Mouse (Mus musculus) limb, embryonic 10.5 days (tissue): ENCODE data around the gene Dio3. TPM values are rescaled to one million over a fixed set of nuclear protein-coding genes. Genes with fewer than 3 reads are reported as not detected.

Experiments
- DNase-seq: peaks from one replicate; pipeline ENCODE4 v3.0.0-alpha.2; 2017; ENCODE audit warnings: low spot score
- H3K27ac ChIP-seq: fragments of 300-500 bp; sonication (generic); 2 replicates; pipeline ENCODE4 v1.5.1; 2016; ENCODE audit warnings: mild to moderate bottlenecking
- H3K27me3 ChIP-seq: fragments of 300-500 bp; sonication (generic); 2 replicates; pipeline ENCODE4 v1.6.1; 2016; ENCODE audit warnings: low read depth, mild to moderate bottlenecking; ENCODE audit not compliant: poor library complexity, severe bottlenecking
- H3K36me3 ChIP-seq: fragments of 300-500 bp; sonication (generic); 2 replicates; pipeline ENCODE4 v1.6.1; 2016; ENCODE audit warnings: mild to moderate bottlenecking, moderate library complexity
- H3K4me1 ChIP-seq: fragments of 300-500 bp; sonication (generic); 2 replicates; pipeline ENCODE4 v1.6.1; 2016
- H3K4me3 ChIP-seq: fragments of 300-500 bp; sonication (generic); 2 replicates; pipeline ENCODE4 v1.5.1; 2016; ENCODE audit warnings: mild to moderate bottlenecking, moderate library complexity
- H3K9me3 ChIP-seq: fragments of 300-500 bp; sonication (generic); replicated peaks from 2 replicates; pipeline ENCODE4 v1.6.1; 2016; ENCODE audit warnings: mild to moderate bottlenecking
- WGBS: fragments of 180-500 bp; shearing (Covaris S2); methylation state at CpG from one replicate; pipeline ENCODE4 v1.1.7; 2016; 5-methylcytosine and 5-hydroxymethylcytosine counted together
- polyA plus RNA-seq: library from polyadenylated mRNA; unstranded; fragments of >200 nt; fragmentation: Nextera tagmentation; extraction: Ambion mirVana; gene quantifications from 2 replicates; pipeline ENCODE4 v1.2.1, GENCODE M21; 2016

The Dio3 gene
- 0.58 and 0.74 TPM in 2 replicates for polyA plus RNA-seq

GRCm38 (mm10) chr12:110278853-110279252 lies at the start of gene Dio3:
Gene Dio3, plus strand, starts transcription at chr12:110279068.
- H3K36me3 ChIP-seq = no peaks in the 10 kb centered on the region
- no peaks in the 10 kb centered on the region for H3K9me3 ChIP-seq
- peaks cover 47% of the 10 kb centered on the region for H3K4me1 ChIP-seq
- H3K27ac ChIP-seq = peak within 1 kb of the TSS; percentile 56; the same call in 1 of the 2 replicates
- DNase-seq = peak; percentile 79
- H3K27me3 ChIP-seq = peaks cover 100% of the 10 kb centered on the region
- H3K4me3 ChIP-seq = peak within 1 kb of the TSS; percentile 49
- under 1% methylated on average over 32 of the region's 34 CpGs for WGBS

- H3K27me3 ChIP-seq = peaks cover 84% of the 10 kb centered on the region
- H3K4me3 ChIP-seq = no peak overlapping the region
- 86% methylated on average over 7 of the region's 7 CpGs for WGBS
Measured at GRCm38 (mm10) chr12:110230296-110230695, 48.6 kb upstream of the Dio3 start.

GRCm38 (mm10) chr12:110230767-110231166 lies 48.1 kb upstream of the Dio3 start:
- WGBS = 81% methylated on average over 8 of the region's 8 CpGs
- Histone ChIP-seq H3K27me3 (peaks cover 88% of the 10 kb centered on the region), H3K4me3 (no peak overlapping the region), H3K4me1 (peaks cover 14% of the 10 kb centered on the region), H3K27ac (no peak overlapping the region), H3K9me3 (no peaks in the 10 kb centered on the region), H3K36me3 (no peaks in the 10 kb centered on the region)
- DNase-seq = no peak

More at GRCm38 (mm10) chr12:110230296-110230695, 48.6 kb upstream of the Dio3 start:
- Histone ChIP-seq H3K36me3 (no peaks in the 10 kb centered on the region), H3K9me3 (no peaks in the 10 kb centered on the region), H3K27ac (no peak overlapping the region), H3K4me1 (peaks cover 14% of the 10 kb centered on the region)
- no peak for DNase-seq

GRCm38 (mm10) chr12:110231709-110232600 lies 46.9 kb upstream of the Dio3 start:
- Histone ChIP-seq H3K4me1 (peaks cover 14% of the 10 kb centered on the region), H3K27ac (no peak overlapping the region), H3K27me3 (peaks cover 90% of the 10 kb centered on the region), H3K36me3 (no peaks in the 10 kb centered on the region), H3K9me3 (no peaks in the 10 kb centered on the region), H3K4me3 (no peak overlapping the region)
- WGBS = 73% methylated on average over 13 of the region's 13 CpGs
- DNase-seq = no peak

GRCm38 (mm10) chr12:110235908-110236307 lies 43.0 kb upstream of the Dio3 start:
- DNase-seq = no peak
- no peak overlapping the region for H3K27ac ChIP-seq
- WGBS = 96% methylated on average over 4 of the region's 4 CpGs
- no peak overlapping the region for H3K4me3 ChIP-seq
- H3K9me3 ChIP-seq = no peaks in the 10 kb centered on the region
- H3K4me1 ChIP-seq = peaks cover 14% of the 10 kb centered on the region
- H3K36me3 ChIP-seq = no peaks in the 10 kb centered on the region
- peaks cover 70% of the 10 kb centered on the region for H3K27me3 ChIP-seq

- peaks cover 70% of the 10 kb centered on the region for H3K27me3 ChIP-seq
- no peak for DNase-seq
- H3K4me3 ChIP-seq = no peak overlapping the region
- peaks cover 13% of the 10 kb centered on the region for H3K4me1 ChIP-seq
- H3K36me3 ChIP-seq = no peaks in the 10 kb centered on the region
- no peak overlapping the region for H3K27ac ChIP-seq
- WGBS = 91% methylated on average over 7 of the region's 7 CpGs
- H3K9me3 ChIP-seq = no peaks in the 10 kb centered on the region
Measured at GRCm38 (mm10) chr12:110237046-110237445, 41.8 kb upstream of the Dio3 start.

- H3K4me1 ChIP-seq = peaks cover 5% of the 10 kb centered on the region; the same call in 1 of the 2 replicates
- WGBS = 86% methylated on average over 5 of the region's 5 CpGs
- no peak for DNase-seq
- peaks cover 66% of the 10 kb centered on the region for H3K27me3 ChIP-seq
- no peaks in the 10 kb centered on the region for H3K9me3 ChIP-seq
- H3K27ac ChIP-seq = no peak overlapping the region
- H3K4me3 ChIP-seq = no peak overlapping the region
- no peaks in the 10 kb centered on the region for H3K36me3 ChIP-seq
Measured at GRCm38 (mm10) chr12:110239358-110239757, 39.5 kb upstream of the Dio3 start.

- no peak for DNase-seq
- 88% methylated on average over 6 of the region's 6 CpGs for WGBS
Measured at GRCm38 (mm10) chr12:110244581-110244980, 34.3 kb upstream of the Dio3 start.

GRCm38 (mm10) chr12:110245461-110245860 lies 33.4 kb upstream of the Dio3 start:
- Histone ChIP-seq H3K27ac (no peak overlapping the region), H3K36me3 (no peaks in the 10 kb centered on the region), H3K9me3 (no peaks in the 10 kb centered on the region), H3K27me3 (peaks cover 57% of the 10 kb centered on the region), H3K4me1 (peaks cover 5% of the 10 kb centered on the region; the same call in 1 of the 2 replicates), H3K4me3 (no peak overlapping the region)
- no peak for DNase-seq
- 97% methylated on average over 4 of the region's 4 CpGs for WGBS

More at GRCm38 (mm10) chr12:110244581-110244980, 34.3 kb upstream of the Dio3 start:
- Histone ChIP-seq H3K4me3 (no peak overlapping the region), H3K27ac (no peak overlapping the region), H3K9me3 (no peaks in the 10 kb centered on the region), H3K27me3 (peaks cover 49% of the 10 kb centered on the region), H3K4me1 (peaks cover 5% of the 10 kb centered on the region; the same call in 1 of the 2 replicates), H3K36me3 (no peaks in the 10 kb centered on the region)

- H3K4me1 ChIP-seq = peaks cover 35% of the 10 kb centered on the region
- no peaks in the 10 kb centered on the region for H3K36me3 ChIP-seq
- H3K9me3 ChIP-seq = no peaks in the 10 kb centered on the region
- DNase-seq = no peak
- 23% methylated on average over 10 of the region's 10 CpGs for WGBS
- H3K4me3 ChIP-seq = no peak overlapping the region
- H3K27ac ChIP-seq = no peak overlapping the region
- peaks cover 86% of the 10 kb centered on the region for H3K27me3 ChIP-seq
Measured at GRCm38 (mm10) chr12:110252163-110252575, 26.7 kb upstream of the Dio3 start.

GRCm38 (mm10) chr12:110255731-110256130 lies 23.1 kb upstream of the Dio3 start:
- H3K4me1 ChIP-seq = peaks cover 41% of the 10 kb centered on the region
- no peaks in the 10 kb centered on the region for H3K36me3 ChIP-seq
- no peak for DNase-seq
- H3K27ac ChIP-seq = peak overlapping the region; percentile 26; the same call in 1 of the 2 replicates
- H3K4me3 ChIP-seq = no peak overlapping the region
- H3K9me3 ChIP-seq = no peaks in the 10 kb centered on the region
- peaks cover 93% of the 10 kb centered on the region for H3K27me3 ChIP-seq
- 69% methylated on average over 10 of the region's 10 CpGs for WGBS

- Histone ChIP-seq H3K36me3 (no peaks in the 10 kb centered on the region), H3K9me3 (no peaks in the 10 kb centered on the region), H3K27ac (peak overlapping the region; percentile 42; the same call in 1 of the 2 replicates), H3K4me1 (peaks cover 36% of the 10 kb centered on the region), H3K4me3 (no peak overlapping the region), H3K27me3 (peaks cover 93% of the 10 kb centered on the region)
- DNase-seq = no peak
- 38% methylated on average over 14 of the region's 14 CpGs for WGBS
Measured at GRCm38 (mm10) chr12:110256478-110257220, 22.2 kb upstream of the Dio3 start.
